Mouse (Mus musculus) embryo, embryonic 10.5 days (tissue): ENCODE data around the gene E330021D16Rik.

Source experiments
- DNase-seq: peaks from one replicate; pipeline ENCODE4 v3.0.0-alpha.2; 2015; ENCODE audit warnings: low spot score

E330021D16Rik gene

GRCm38 (mm10) chr6:136422084-136422853 is 6.9 kb upstream of the E330021D16Rik start:
- peak; percentile 75 for DNase-seq

DNA sequence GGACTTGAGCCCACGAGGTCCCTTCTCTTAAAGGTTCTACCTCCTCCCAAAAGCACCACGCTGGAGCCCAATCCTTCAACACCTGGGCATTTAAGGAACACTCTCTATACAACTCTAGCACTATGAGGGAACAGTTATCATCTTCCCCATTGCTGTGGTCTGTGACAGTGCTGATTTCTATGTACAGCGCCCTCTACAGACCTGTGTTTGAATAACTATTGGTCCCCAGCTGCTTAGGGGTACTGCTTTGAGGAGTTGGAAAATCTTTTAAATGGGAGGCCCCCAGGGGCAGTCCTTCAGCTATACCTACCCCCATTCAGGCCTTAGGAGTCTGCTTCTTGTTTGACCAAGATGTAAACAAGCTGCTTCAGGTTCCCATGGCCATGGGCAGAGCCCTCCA is 5.7 kb upstream of the E330021D16Rik start:
- no peak for DNase-seq

GRCm38 (mm10) chr6:136418889-136419835 is 3.8 kb upstream of the E330021D16Rik start:
- no peak for DNase-seq

DNA sequence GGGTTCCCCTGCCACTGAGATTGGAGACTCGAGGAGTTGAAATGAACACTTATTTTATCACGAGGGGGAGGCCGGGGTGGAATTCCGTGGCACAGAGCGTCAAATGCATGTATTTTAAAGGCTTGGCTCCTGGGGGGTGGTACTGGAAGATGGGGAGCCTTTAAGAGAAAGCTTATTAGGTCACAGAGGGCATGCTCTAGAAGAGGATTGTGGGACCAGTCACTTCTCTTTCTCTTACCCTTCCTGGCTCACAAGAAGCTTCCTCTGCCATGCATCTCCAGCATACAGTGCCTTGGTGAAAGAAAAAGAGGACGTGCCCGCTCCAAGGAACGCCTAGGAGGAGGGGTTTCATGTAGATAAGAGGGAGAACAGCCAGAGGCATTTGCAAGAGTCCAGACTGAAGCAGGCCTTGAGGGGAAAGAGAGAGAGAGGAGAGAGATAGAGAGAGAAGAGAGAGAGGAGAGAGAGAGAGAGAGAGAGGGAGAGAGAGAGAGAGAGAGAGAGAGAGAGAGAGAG is 3.0 kb upstream of the E330021D16Rik start:
- no peak for DNase-seq

GRCm38 (mm10) chr6:136417864-136418263 is 2.5 kb upstream of the E330021D16Rik start:
- DNase-seq = no peak

GRCm38 (mm10) chr6:136413856-136414362 is 1.5 kb downstream of the E330021D16Rik start:
- DNase-seq = no peak

GRCm38 (mm10) chr6:136407608-136408192 is 7.7 kb downstream of the E330021D16Rik start:
- no peak for DNase-seq

DNA sequence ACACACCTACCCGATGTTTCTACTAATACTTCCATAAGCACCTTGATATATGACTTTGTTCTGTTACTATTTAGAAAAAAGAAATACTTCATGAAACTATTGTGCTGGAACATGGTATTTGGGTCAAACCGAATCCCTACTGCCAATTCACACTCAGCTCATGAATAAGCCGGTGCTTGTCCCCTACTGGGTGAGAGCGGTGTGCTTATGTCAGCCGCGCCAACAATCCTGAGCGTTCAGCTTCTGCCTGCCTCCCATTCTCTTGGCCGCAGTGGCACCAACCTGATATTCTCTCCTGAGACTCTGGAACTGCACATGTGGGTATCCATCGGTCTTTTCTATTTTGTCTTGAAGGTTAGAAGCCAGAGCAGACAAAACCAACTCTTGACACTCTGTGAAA is 18.5 kb downstream of the E330021D16Rik start:
- no peak for DNase-seq

DNA sequence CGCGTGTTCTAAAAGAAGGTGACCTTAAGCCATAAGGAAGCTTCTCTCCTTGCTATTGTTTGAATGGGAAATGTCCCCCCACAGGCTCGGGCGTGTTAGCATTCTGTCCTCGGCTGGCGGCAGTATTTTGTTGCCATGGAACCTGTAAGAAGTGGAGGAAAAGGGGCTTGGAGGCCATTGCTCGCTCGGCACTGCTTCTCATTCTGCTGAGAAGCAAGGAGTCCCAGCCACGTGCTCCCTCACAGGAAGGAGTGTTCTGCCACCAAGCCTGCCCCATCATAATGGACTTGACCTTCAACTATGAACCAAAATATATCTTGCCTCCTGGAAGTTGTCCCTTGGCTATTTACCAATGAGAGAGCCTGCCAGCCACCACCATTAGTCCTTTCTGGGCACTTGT is 25.1 kb downstream of the E330021D16Rik start:
- no peak for DNase-seq

DNA sequence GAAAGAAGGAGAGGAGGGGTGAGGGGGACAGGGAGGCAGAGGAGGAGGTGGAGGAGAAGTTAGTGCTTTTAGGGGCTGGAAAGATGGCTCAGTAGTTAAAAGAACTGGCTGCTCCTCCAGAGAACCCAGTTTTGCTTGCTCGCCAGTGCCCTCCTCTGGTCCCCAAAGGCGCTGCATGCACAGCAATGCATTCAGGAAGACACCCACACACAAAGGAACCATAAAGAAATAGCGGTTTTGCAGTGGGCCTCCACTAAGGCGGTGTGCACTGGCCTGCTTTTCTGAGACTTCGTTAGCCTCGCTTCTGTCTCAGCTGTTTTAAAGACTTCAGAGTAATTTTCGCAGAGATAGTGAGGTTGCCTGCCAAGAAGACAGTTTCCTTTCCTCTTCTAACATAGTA is 30.1 kb downstream of the E330021D16Rik start:
- peak; percentile 28 for DNase-seq

GRCm38 (mm10) chr6:136383218-136383617 is 32.2 kb downstream of the E330021D16Rik start:
- DNase-seq = no peak

GRCm38 (mm10) chr6:136376097-136376496 is 39.3 kb downstream of the E330021D16Rik start:
- DNase-seq = no peak

- no peak for DNase-seq
These were observed 50.8 kb downstream of the E330021D16Rik start for GRCm38 (mm10) chr6:136364430-136365098.

DNA sequence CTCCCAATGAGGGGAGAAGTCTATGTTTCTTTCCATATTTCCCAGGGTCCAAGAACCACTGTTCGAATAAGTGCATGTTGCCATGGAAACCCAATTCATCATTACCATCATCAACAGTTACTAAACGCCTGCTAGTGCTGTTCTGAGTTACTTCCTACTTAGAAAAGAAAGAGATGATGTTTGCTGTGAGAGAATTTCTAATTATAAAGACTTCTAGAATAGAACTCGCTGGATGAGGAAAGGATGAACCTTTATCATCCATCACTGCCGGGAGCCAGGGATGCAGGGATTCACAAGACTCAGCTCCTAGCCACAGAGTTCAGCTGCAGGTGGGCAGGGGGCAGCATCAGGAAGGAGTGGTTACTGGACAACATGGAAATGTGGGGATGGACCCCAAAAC is 51.4 kb downstream of the E330021D16Rik start:
- DNase-seq = no peak

DNA sequence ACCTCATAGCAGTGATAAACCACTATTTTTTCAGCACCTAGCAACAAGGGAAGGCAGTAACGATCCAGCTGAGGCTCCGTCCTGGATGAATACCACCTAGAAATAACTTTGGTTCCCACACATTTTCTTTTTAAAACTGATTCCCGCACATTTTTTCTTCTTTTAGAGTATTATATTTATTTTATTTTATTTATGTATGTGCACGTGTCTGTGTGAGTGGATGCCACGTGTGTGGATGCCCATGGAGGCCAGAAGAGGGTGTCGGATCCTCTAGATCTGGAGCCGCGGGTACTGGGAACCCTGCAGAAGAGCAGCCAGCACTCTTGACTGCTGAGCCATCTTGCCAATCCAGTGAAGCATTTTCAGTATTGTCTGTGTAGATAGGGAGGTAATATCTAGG is 52.1 kb downstream of the E330021D16Rik start:
- DNase-seq = no peak

DNA sequence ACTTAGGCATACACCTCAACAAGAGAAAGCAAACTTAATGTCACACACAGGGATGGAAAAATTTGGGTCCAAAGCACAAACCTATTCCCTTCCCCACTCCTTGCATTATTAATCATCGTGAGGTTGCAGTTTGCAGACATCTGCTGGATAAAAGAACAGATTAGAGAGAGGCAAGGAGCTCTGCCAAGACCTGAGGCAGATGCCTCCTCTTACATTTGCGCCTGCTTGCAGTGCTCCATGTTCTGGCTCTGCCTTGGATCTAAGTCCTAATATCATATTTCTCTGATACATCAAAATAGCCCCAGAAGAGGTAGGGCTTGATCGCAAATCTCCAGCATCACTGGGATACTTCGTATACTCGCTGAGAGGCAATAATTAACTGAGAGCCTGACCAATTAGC is 56.9 kb downstream of the E330021D16Rik start:
- no peak for DNase-seq

GRCm38 (mm10) chr6:136353399-136354184 is 61.8 kb downstream of the E330021D16Rik start:
- peak; percentile 88 for DNase-seq
